Mouse (Mus musculus) hindbrain, embryonic 12.5 days (tissue): ENCODE measurements around the gene Chkb. TPM values are rescaled to one million over a fixed set of nuclear protein-coding genes. Genes with fewer than 3 reads are reported as not detected.

ENCODE experiments used
- ATAC-seq: fragments of 200-750 bp; cut with Nextera tagmentation; 2 replicates; pipeline ENCODE4 v1.8.0; 2017; ENCODE audit warnings: moderate TSS enrichment; ENCODE audit not compliant: low FRiP score
- H3K27ac ChIP-seq: fragments of 300-500 bp; sonication (generic); 2 replicates; pipeline ENCODE4 v1.5.1; 2016; ENCODE audit warnings: mild to moderate bottlenecking
- H3K27me3 ChIP-seq: fragments of 300-500 bp; sonication (generic); 2 replicates; pipeline ENCODE4 v1.6.1; 2016; ENCODE audit warnings: mild to moderate bottlenecking
- H3K36me3 ChIP-seq: fragments of 300-500 bp; sonication (generic); 2 replicates; pipeline ENCODE4 v1.6.1; 2016; ENCODE audit warnings: mild to moderate bottlenecking
- H3K4me1 ChIP-seq: fragments of 300-500 bp; sonication (generic); 2 replicates; pipeline ENCODE4 v1.6.1; 2016
- H3K4me2 ChIP-seq: fragments of 300-500 bp; sonication (generic); replicated peaks from 2 replicates; pipeline ENCODE4 v1.6.1; 2016; ENCODE audit warnings: mild to moderate bottlenecking
- H3K4me3 ChIP-seq: fragments of 300-500 bp; sonication (generic); 2 replicates; pipeline ENCODE4 v1.5.1; 2016; ENCODE audit warnings: mild to moderate bottlenecking
- H3K9ac ChIP-seq: fragments of 300-500 bp; sonication (generic); 2 replicates; pipeline ENCODE4 v1.6.1; 2016; ENCODE audit warnings: mild to moderate bottlenecking, moderate library complexity
- H3K9me3 ChIP-seq: fragments of 300-500 bp; sonication (generic); replicated peaks from 2 replicates; pipeline ENCODE4 v1.6.1; 2016; ENCODE audit warnings: mild to moderate bottlenecking
- WGBS: fragments of 180-500 bp; shearing (Covaris S2); methylation state at CpG from one replicate; pipeline ENCODE4 v1.1.7; 2016; 5-methylcytosine and 5-hydroxymethylcytosine counted together
- polyA plus RNA-seq: library from polyadenylated mRNA; unstranded; fragments of >200 nt; fragmentation: Nextera tagmentation; extraction: Ambion mirVana; gene quantifications from 2 replicates; pipeline ENCODE4 v1.2.1, GENCODE M21; 2016

Gene Chkb
- polyA plus RNA-seq, 1 experiment from 2014 or later: 67.4 TPM

- Histone ChIP-seq H3K9ac (no peak overlapping the region), H3K9me3 (no peaks in the 10 kb centered on the region), H3K4me1 (peaks cover 20% of the 10 kb centered on the region), H3K36me3 (no peaks in the 10 kb centered on the region), H3K27me3 (peaks cover 65% of the 10 kb centered on the region), H3K4me3 (peak overlapping the region; percentile 35), H3K4me2 (peak overlapping the region; percentile 64), H3K27ac (no peak overlapping the region)
- no peak for ATAC-seq
- WGBS: 12% methylated on average over 10 of the region's 10 CpGs
Measured at GRCm38 (mm10) chr15:89379429-89379828, 50.3 kb downstream of the Chkb start.

- under 1% methylated on average over 33 of the region's 33 CpGs for WGBS
Measured at GRCm38 (mm10) chr15:89378831-89379401, 50.8 kb downstream of the Chkb start, which contains the start of gene Odf3b. TSS of gene Odf3b (minus strand) at chr15:89379282.

GRCm38 (mm10) chr15:89377938-89378828 is 51.5 kb downstream of the Chkb start:
- Histone ChIP-seq H3K4me2 (peak overlapping the region; percentile 64), H3K36me3 (no peaks in the 10 kb centered on the region), H3K9ac (peak overlapping the region; percentile 50; the same call in 1 of the 2 replicates), H3K9me3 (no peaks in the 10 kb centered on the region), H3K4me3 (peak overlapping the region; percentile 35), H3K27me3 (peaks cover 62% of the 10 kb centered on the region), H3K27ac (no peak overlapping the region), H3K4me1 (peaks cover 24% of the 10 kb centered on the region)
- WGBS: 12% methylated on average over 46 of the region's 46 CpGs
- no peak for ATAC-seq

More at GRCm38 (mm10) chr15:89378831-89379401, 50.8 kb downstream of the Chkb start, which contains the start of gene Odf3b:
- no peaks in the 10 kb centered on the region for H3K36me3 ChIP-seq
- H3K4me2 ChIP-seq: peak within 1 kb of the TSS; percentile 64
- H3K27me3 ChIP-seq: peaks cover 62% of the 10 kb centered on the region
- H3K27ac ChIP-seq: no peak within 1 kb of the TSS
- peak within 1 kb of the TSS; percentile 50 for H3K9ac ChIP-seq
- peaks cover 23% of the 10 kb centered on the region for H3K4me1 ChIP-seq
- ATAC-seq: no peak
- H3K9me3 ChIP-seq: no peaks in the 10 kb centered on the region
- peak within 1 kb of the TSS; percentile 35 for H3K4me3 ChIP-seq

- no peak overlapping the region for H3K27ac ChIP-seq
- H3K27me3 ChIP-seq: peaks cover 62% of the 10 kb centered on the region
- no peak overlapping the region for H3K4me2 ChIP-seq
- peaks cover 31% of the 10 kb centered on the region for H3K4me1 ChIP-seq
- no peak overlapping the region for H3K4me3 ChIP-seq
- WGBS: 6% methylated on average over 18 of the region's 18 CpGs
- no peak overlapping the region for H3K9ac ChIP-seq
- no peaks in the 10 kb centered on the region for H3K9me3 ChIP-seq
- peaks cover 6% of the 10 kb centered on the region for H3K36me3 ChIP-seq
- no peak for ATAC-seq
Measured at GRCm38 (mm10) chr15:89377362-89377761, 52.3 kb downstream of the Chkb start.

GRCm38 (mm10) chr15:89376957-89377356 is 52.8 kb downstream of the Chkb start, which contains the start of gene Tymp:
TSS of gene Tymp (minus strand) at chr15:89377039.
- 20% methylated on average over 16 of the region's 16 CpGs for WGBS
- Histone ChIP-seq H3K36me3 (peaks cover 10% of the 10 kb centered on the region), H3K4me3 (no peak within 1 kb of the TSS), H3K9me3 (no peaks in the 10 kb centered on the region), H3K27me3 (peaks cover 60% of the 10 kb centered on the region), H3K4me2 (no peak within 1 kb of the TSS), H3K27ac (no peak within 1 kb of the TSS), H3K9ac (no peak within 1 kb of the TSS), H3K4me1 (peaks cover 31% of the 10 kb centered on the region)
- no peak for ATAC-seq

Other genes starting within 250 kb of the Chkb start
- 167 and 169 TPM in 2 replicates for gene Plxnb2, start 249.1 kb downstream of the Chkb start, polyA plus RNA-seq
- gene Dennd6b, start 233.4 kb downstream of the Chkb start, polyA plus RNA-seq: 54.6 and 57.7 TPM in 2 replicates
- 62.3 and 65.2 TPM in 2 replicates for gene Ppp6r2, start 218.4 kb downstream of the Chkb start, polyA plus RNA-seq
- gene Sbf1, start 114.6 kb downstream of the Chkb start, polyA plus RNA-seq: 81.1 and 95.5 TPM in 2 replicates
- gene Adm2, start 107.2 kb downstream of the Chkb start, polyA plus RNA-seq: not detected in 2 replicates
- not detected in 2 replicates for gene Miox, start 95.5 kb downstream of the Chkb start, polyA plus RNA-seq
- 42.5 and 47.3 TPM in 2 replicates for gene Lmf2, start 74.2 kb downstream of the Chkb start, polyA plus RNA-seq
- gene Ncaph2, start 74.2 kb downstream of the Chkb start, polyA plus RNA-seq: 140 and 151 TPM in 2 replicates
- 4.9 and 6.5 TPM in 2 replicates for gene Sco2, start 56.1 kb downstream of the Chkb start, polyA plus RNA-seq
- 1.4 and 1.6 TPM in 2 replicates for gene Tymp, start 52.9 kb downstream of the Chkb start, polyA plus RNA-seq
- gene Odf3b, start 50.6 kb downstream of the Chkb start, polyA plus RNA-seq: 2.6 and 3.2 TPM in 2 replicates
- not detected in 2 replicates for gene Klhdc7b, start 45.0 kb downstream of the Chkb start, polyA plus RNA-seq
- not detected in 2 replicates for gene Syce3, start 19.4 kb downstream of the Chkb start, polyA plus RNA-seq
- gene Cpt1b, start 4.0 kb downstream of the Chkb start, polyA plus RNA-seq: 1.2 TPM in 2 replicates
- gene C730034F03Rik, start 319 bp downstream of the Chkb start, polyA plus RNA-seq: 4.1 and 4.6 TPM in 2 replicates
- not detected in 2 replicates for gene Gm44502, start 212 bp downstream of the Chkb start, polyA plus RNA-seq
- gene Mapk8ip2, start 24.0 kb upstream of the Chkb start, polyA plus RNA-seq: 53.3 and 56.7 TPM in 2 replicates
- 19.5 and 19.8 TPM in 2 replicates for gene Arsa, start 47.5 kb upstream of the Chkb start, polyA plus RNA-seq
- 7.5 and 8.1 TPM in 2 replicates for gene Shank3, start 69.7 kb upstream of the Chkb start, polyA plus RNA-seq
- 1.2 and 1.3 TPM in 2 replicates for gene Acr, start 138.4 kb upstream of the Chkb start, polyA plus RNA-seq
- gene Rabl2, start 162.0 kb upstream of the Chkb start, polyA plus RNA-seq: 61.3 and 71.5 TPM in 2 replicates